Mouse (Mus musculus): ENCODE results near the gene Usp47.

The Usp47 gene

GRCm38 (mm10) chr7:112155194-112155593 is 131.9 kb downstream of the Usp47 start:
- no peak for DNase-seq (ENCODE audit: low spot score)

GRCm38 (mm10) chr7:112157584-112158315 is 134.4 kb downstream of the Usp47 start:
- no peak for DNase-seq (ENCODE audit: low spot score)

GRCm38 (mm10) chr7:112158316-112158741 is 135.0 kb downstream of the Usp47 start:
- no peak for DNase-seq (ENCODE audit: low spot score)

- DNase-seq (ENCODE audit: low spot score): no peak
Observed at GRCm38 (mm10) chr7:112158942-112159341, 135.6 kb downstream of the Usp47 start, which contains the start of gene Dkk3. Dkk3 (minus strand) TSS chr7:112159057.

GRCm38 (mm10) chr7:112159835-112160234 is 136.5 kb downstream of the Usp47 start:
- DNase-seq (ENCODE audit: low spot score): no peak

Measured in urinary bladder, postnatal 25 days (tissue).